Mouse (Mus musculus): ENCODE results near the gene Gm17387.

GRCm38 (mm10) chr7:141039386-141040107, 10.6 kb downstream of the Gm17387 start:
- no peak for TF ChIP-seq CTCF (IDR thresholded peaks at IDR 0.05; ENCODE audit: low read depth, low read length)
- TF ChIP-seq POLR2A (IDR thresholded peaks at IDR 0.05; ENCODE audit: borderline replicate concordance, low read depth, low read length), result no peak
